ENCODE assay signal across 25 mouse cellular contexts in genomic region chr13:63091246-63091645, GRCm38 (mm10).
DNase-seq lines count a peak whose midpoint lies in the region; ATAC-seq and TF ChIP-seq lines count a peak whose summit lies in the region.
"Had no signal": no experiment of that assay in that cellular context is flagged by ENCODE, and none has a peak within 500 bp of the region (broad histone marks: within the 10 kb centered on the region; RNA-seq: fewer than 3 reads in every experiment).

No protein-coding gene starts in this region.

- no peaks in the 10 kb centered on the region for H3K27me3 ChIP-seq in hindbrain, embryonic 12.5 days
- no peaks in the 10 kb centered on the region for H3K27me3 ChIP-seq in hindbrain, postnatal 0 days (ENCODE audit: insufficient read depth, low read length)
- no peaks in the 10 kb centered on the region for H3K27me3 ChIP-seq in limb, embryonic 13.5 days
- H3K27me3 ChIP-seq: embryonic facial prominence, embryonic 15.5 days; forebrain, embryonic 15.5 days; heart, embryonic 13.5 days; kidney, embryonic 15.5 days; liver, embryonic 12.5 days; Patski had no signal

- H3K36me3 ChIP-seq in hindbrain, embryonic 12.5 days = no peaks in the 10 kb centered on the region
- H3K36me3 ChIP-seq in hindbrain, postnatal 0 days (ENCODE audit: insufficient read depth, low read length) = no peaks in the 10 kb centered on the region
- no peaks in the 10 kb centered on the region for H3K36me3 ChIP-seq in limb, embryonic 13.5 days
- H3K36me3 ChIP-seq: embryonic facial prominence, embryonic 15.5 days; forebrain, embryonic 15.5 days; heart, embryonic 13.5 days; kidney, embryonic 15.5 days; liver, embryonic 12.5 days had no signal

- peak; percentile 40; the same call in 1 of the 2 replicates for ATAC-seq in hindbrain, embryonic 12.5 days (ENCODE audit: low FRiP score)
- ATAC-seq in hindbrain, postnatal 0 days = no peak
- ATAC-seq in limb, embryonic 13.5 days (ENCODE audit: low FRiP score, low read depth) = no peak
- ATAC-seq: forebrain, embryonic 15.5 days; intestine, postnatal 0 days; liver, embryonic 12.5 days; Patski had no signal

- no peaks in the 10 kb centered on the region for H3K9me3 ChIP-seq in hindbrain, embryonic 12.5 days (replicated peaks)
- H3K9me3 ChIP-seq in hindbrain, postnatal 0 days (ENCODE audit: low read length) = no peaks in the 10 kb centered on the region
- no peaks in the 10 kb centered on the region for H3K9me3 ChIP-seq in limb, embryonic 13.5 days
- H3K9me3 ChIP-seq: embryonic facial prominence, embryonic 15.5 days; forebrain, embryonic 15.5 days; heart, embryonic 13.5 days; kidney, embryonic 15.5 days; liver, embryonic 12.5 days had no signal

- DNase-seq in embryo, embryonic 10 days (ENCODE audit: low spot score) = peak; percentile 49
- DNase-seq in embryo, embryonic 9.5 days (ENCODE audit: extremely low spot score) = no peak
- no peak for DNase-seq in hindbrain, postnatal 0 days (ENCODE audit: low spot score)
- peak; percentile 66 for DNase-seq in 3T3-L1 (ENCODE audit: low read depth, low spot score)
- DNase-seq in testis, postnatal 10 days (ENCODE audit: low spot score) = no peak
- DNase-seq in Muller cell, postnatal 12 days (ENCODE audit: inconsistent ontology term) = no peak
- DNase-seq: adrenal gland, postnatal 36 days; cerebellum, adult 9-11 months; gastrocnemius, postnatal 10 days; heart, adult 18-20 months; kidney, postnatal 4 days; layer of hippocampus, adult 9-11 months; lung, adult 18-20 months; lung, postnatal 10 days; midbrain, embryonic 14.5 days; thymus, postnatal 14 days had no signal

- H3K4me3 ChIP-seq in hindbrain, embryonic 12.5 days = no peak overlapping the region
- no peak overlapping the region for H3K4me3 ChIP-seq in hindbrain, postnatal 0 days (ENCODE audit: low read length)
- no peak overlapping the region for H3K4me3 ChIP-seq in limb, embryonic 13.5 days
- H3K4me3 ChIP-seq: embryonic facial prominence, embryonic 15.5 days; forebrain, embryonic 15.5 days; heart, embryonic 13.5 days; kidney, embryonic 15.5 days; liver, embryonic 12.5 days had no signal

- TF ChIP-seq CTCF in hindbrain, postnatal 0 days (IDR thresholded peaks at IDR 0.05; ENCODE audit: low read depth) = no peak

- 51% methylated on average over 2 of the region's 2 CpGs for WGBS in hindbrain, embryonic 12.5 days
- WGBS in hindbrain, postnatal 0 days = 71% methylated on average over 2 of the region's 2 CpGs
- WGBS in limb, embryonic 13.5 days = 73% methylated on average over 2 of the region's 2 CpGs

- no peak overlapping the region for H3K4me2 ChIP-seq in hindbrain, embryonic 12.5 days (replicated peaks)
- no peak overlapping the region for H3K4me2 ChIP-seq in hindbrain, postnatal 0 days (ENCODE audit: low read depth, low read length)
- H3K4me2 ChIP-seq in limb, embryonic 13.5 days (replicated peaks) = 0 out of 2 replicates have a peak overlapping the region, but pooled peaks have one; percentile 11
- H3K4me2 ChIP-seq: embryonic facial prominence, embryonic 15.5 days; forebrain, embryonic 15.5 days; heart, embryonic 13.5 days; kidney, embryonic 15.5 days; liver, embryonic 12.5 days had no signal

- H3K4me1 ChIP-seq in hindbrain, embryonic 12.5 days = peaks cover 9% of the 10 kb centered on the region; the same call in 1 of the 2 replicates
- H3K4me1 ChIP-seq in hindbrain, postnatal 0 days (ENCODE audit: insufficient read depth, low read length) = no peaks in the 10 kb centered on the region
- H3K4me1 ChIP-seq in limb, embryonic 13.5 days = peaks cover 57% of the 10 kb centered on the region
- H3K4me1 ChIP-seq: forebrain, embryonic 15.5 days had no signal

- H3K9ac ChIP-seq in hindbrain, embryonic 12.5 days = no peak overlapping the region
- H3K9ac ChIP-seq in hindbrain, postnatal 0 days (replicated peaks; ENCODE audit: low read length) = no peak overlapping the region
- H3K9ac ChIP-seq in limb, embryonic 13.5 days = no peak overlapping the region
- H3K9ac ChIP-seq: embryonic facial prominence, embryonic 15.5 days; forebrain, embryonic 15.5 days; heart, embryonic 13.5 days; kidney, embryonic 15.5 days; liver, embryonic 12.5 days had no signal

- no peak overlapping the region for H3K27ac ChIP-seq in hindbrain, embryonic 12.5 days
- no peak overlapping the region for H3K27ac ChIP-seq in hindbrain, postnatal 0 days
- peak overlapping the region; percentile 58; the same call in 1 of the 2 replicates for H3K27ac ChIP-seq in limb, embryonic 13.5 days
- H3K27ac ChIP-seq: embryonic facial prominence, embryonic 15.5 days; forebrain, embryonic 15.5 days; heart, embryonic 13.5 days; kidney, embryonic 15.5 days; liver, embryonic 12.5 days had no signal

Comparison
In these comparisons a context has a peak if more than half of its experiments do, and no peak if none do; other contexts are left out.
1. DNase-seq: peak in embryo, embryonic 10 days (single experiment) and 3T3-L1 (single experiment); none in embryo, embryonic 9.5 days (single experiment), hindbrain, postnatal 0 days (single experiment), testis, postnatal 10 days (single experiment) and Muller cell, postnatal 12 days (single experiment).